Mouse (Mus musculus) ES-E14 (cell line): Measurements from ENCODE around the gene Exosc6.

Source experiments
- HCFC1 ChIP-seq: IDR thresholded peaks from 2 replicates; pipeline ENCODE4 v1.6.1; 2012; ENCODE audit warnings: low read length, inconsistent platforms, borderline replicate concordance; ENCODE audit not compliant: insufficient read depth
- MAFK ChIP-seq: IDR thresholded peaks from 2 replicates; pipeline ENCODE4 v1.6.1; 2014; ENCODE audit warnings: mild to moderate bottlenecking, low read depth, low read length, inconsistent platforms; ENCODE audit not compliant: insufficient read depth
- ZNF384 ChIP-seq: IDR thresholded peaks from 2 replicates; pipeline ENCODE4 v1.6.1; 2012; ENCODE audit warnings: low read depth, low read length, inconsistent platforms

DNA sequence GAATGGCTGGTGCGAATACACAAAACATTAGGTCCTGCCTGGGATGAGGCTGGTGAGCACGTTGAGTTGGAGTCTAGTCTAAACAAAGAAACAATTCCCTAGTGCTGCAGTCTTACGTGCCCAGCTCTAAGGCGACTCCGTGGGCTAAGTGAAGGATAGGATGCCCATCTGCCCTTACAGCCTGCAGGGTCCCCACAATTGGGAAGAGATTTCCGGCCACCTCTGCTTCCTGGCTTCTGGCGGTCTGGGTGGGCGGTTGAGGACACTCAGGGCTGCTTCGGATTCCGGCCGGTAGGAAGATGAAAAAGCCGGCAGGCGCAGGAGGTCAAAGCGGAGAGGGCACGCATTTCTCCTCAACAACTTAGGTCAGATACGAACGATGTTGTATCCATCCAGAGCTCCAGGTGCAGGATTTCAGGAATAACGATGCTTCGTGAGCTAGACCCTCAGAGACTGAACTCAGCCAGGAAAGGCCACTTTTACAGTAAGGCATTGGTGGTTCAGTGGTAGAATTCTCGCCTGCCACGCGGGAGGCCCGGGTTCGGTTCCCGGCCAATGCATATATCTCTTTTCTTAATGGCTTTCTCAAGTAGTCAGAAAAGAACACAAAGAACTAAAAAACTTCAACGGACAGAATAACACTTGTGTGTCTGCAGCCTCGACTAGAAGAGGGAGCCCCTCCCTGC lies 6.1 kb downstream of the Exosc6 start:
- TF ChIP-seq MAFK (peak; percentile 96), HCFC1 (no peak), ZNF384 (no peak)
